In the genomic region with DNA sequence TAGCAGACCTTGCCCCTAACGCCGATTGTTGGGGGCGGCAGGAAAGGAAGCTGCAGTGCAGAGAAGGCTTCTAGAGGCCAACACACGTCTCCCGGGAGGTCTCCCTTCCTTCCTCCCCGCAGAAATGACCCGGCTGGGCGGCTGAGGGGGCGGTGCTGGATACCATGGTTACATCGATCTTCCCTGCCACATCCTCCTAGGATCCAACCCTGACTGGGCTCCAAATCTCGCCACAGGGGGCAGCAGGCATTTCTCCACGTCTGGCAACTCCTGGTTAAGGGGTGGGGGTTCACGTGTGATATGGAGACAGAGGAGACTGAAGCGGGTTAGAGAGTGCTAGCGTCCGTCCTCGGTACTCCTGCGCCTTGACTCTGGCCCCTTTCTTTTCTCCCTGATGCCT, we compare ENCODE assay signal across 9 mouse cellular contexts. TPM values are rescaled to one million over a fixed set of nuclear protein-coding genes. Genes with fewer than 3 reads are reported as not detected.
A peak's percentile ranks its signal among the peaks of the same experiment; 100 is the strongest.
DNase-seq lines count a peak whose midpoint lies in the region; ATAC-seq and TF ChIP-seq lines count a peak whose summit lies in the region.
"Had no signal": no experiment of that assay in that cellular context is flagged by ENCODE, and none has a peak within 500 bp of the region (broad histone marks: within the 10 kb centered on the region; RNA-seq: fewer than 3 reads in every experiment).

No protein-coding gene starts in this region.

- peak overlapping the region; percentile 51 for H3K4me2 ChIP-seq in kidney, postnatal 0 days (ENCODE audit: low read length)
- H3K4me2 ChIP-seq in midbrain, embryonic 12.5 days (replicated peaks) = peak overlapping the region; percentile 49

- DNase-seq in layer of hippocampus, adult 2 months (ENCODE audit: low spot score in 2 of 2) = peak; percentile 51 to 53
- no peak for DNase-seq in layer of hippocampus, adult 11-12 months (ENCODE audit: low spot score)
- DNase-seq in heart, adult 18-20 months = peak; percentile 45
- DNase-seq in kidney, postnatal 0 days (ENCODE audit: low spot score) = peak; percentile 73
- no peak for DNase-seq in spleen, adult 12 weeks (ENCODE audit: low spot score)
- DNase-seq in thymus, adult 2 months = no peak

- no peaks in the 10 kb centered on the region for H3K9me3 ChIP-seq in kidney, postnatal 0 days (replicated peaks; ENCODE audit: low read length)
- H3K9me3 ChIP-seq in midbrain, embryonic 12.5 days = no peaks in the 10 kb centered on the region

- H3K27me3 ChIP-seq in kidney, postnatal 0 days (ENCODE audit: insufficient read depth, low read length) = peaks cover 12% of the 10 kb centered on the region; the same call in 1 of the 2 replicates
- H3K27me3 ChIP-seq in midbrain, embryonic 12.5 days = peaks cover 44% of the 10 kb centered on the region
- H3K27me3 ChIP-seq in thymus, adult 2 months (ENCODE audit: control insufficient read depth, insufficient read depth, low read length) = peaks cover 4% of the 10 kb centered on the region; the same call in 1 of the 2 replicates

- H3K4me3 ChIP-seq in layer of hippocampus, adult 2 months = peak overlapping the region; percentile 33
- peak overlapping the region; percentile 12; the same call in 1 of the 2 replicates for H3K4me3 ChIP-seq in brown adipose tissue, adult 24 weeks (ENCODE audit: insufficient read depth, low read depth, low read length)
- H3K4me3 ChIP-seq in kidney, postnatal 0 days (replicated peaks; ENCODE audit: low read depth, low read length) = peak overlapping the region; percentile 6; the same call in 1 of the 2 replicates
- H3K4me3 ChIP-seq in midbrain, embryonic 12.5 days = peak overlapping the region; percentile 23
- H3K4me3 ChIP-seq in thymus, adult 2 months (ENCODE audit: control insufficient read depth, insufficient read depth, low read length) = no peak overlapping the region

- peak overlapping the region; percentile 78 for H3K27ac ChIP-seq in layer of hippocampus, adult 2 months
- H3K27ac ChIP-seq in brown adipose tissue, adult 24 weeks (replicated peaks; ENCODE audit: low read depth, low read length) = no peak overlapping the region
- H3K27ac ChIP-seq in kidney, postnatal 0 days = no peak overlapping the region
- H3K27ac ChIP-seq in midbrain, embryonic 12.5 days (replicated peaks) = peak overlapping the region; percentile 85
- H3K27ac ChIP-seq in thymus, adult 2 months (ENCODE audit: control insufficient read depth, insufficient read depth, low read length) = no peak overlapping the region

- no peak overlapping the region; the same call in 1 of the 2 replicates for H3K9ac ChIP-seq in kidney, postnatal 0 days (ENCODE audit: low read depth, low read length)
- H3K9ac ChIP-seq in midbrain, embryonic 12.5 days (replicated peaks) = peak overlapping the region; percentile 41

- ATAC-seq in kidney, postnatal 0 days (replicated peaks; ENCODE audit: low FRiP score, low read depth) = 0 out of 2 replicates have a peak, but pooled peaks have one; percentile 18
- ATAC-seq in midbrain, embryonic 12.5 days (ENCODE audit: low FRiP score, low read depth) = peak; percentile 23

- TF ChIP-seq CTCF in layer of hippocampus, adult 2 months (conservative IDR thresholded peaks at IDR 0.05) = peak; percentile 63
- TF ChIP-seq CTCF in kidney, postnatal 0 days (IDR thresholded peaks at IDR 0.05; ENCODE audit: low read depth) = peak; percentile 64
- no peak for TF ChIP-seq CTCF in thymus, adult 2 months (IDR thresholded peaks at IDR 0.05; ENCODE audit: borderline replicate concordance, control insufficient read depth, extremely low read depth, insufficient read depth, low read length, poor library complexity)

- WGBS in kidney, postnatal 0 days = 2% methylated on average over 18 of the region's 18 CpGs
- 1% methylated on average over 18 of the region's 18 CpGs for WGBS in midbrain, embryonic 12.5 days
- 6% methylated on average over 18 of the region's 18 CpGs for WGBS in thymus, adult 2 months

- H3K36me3 ChIP-seq in kidney, postnatal 0 days (ENCODE audit: insufficient read depth, low read length) = no peaks in the 10 kb centered on the region
- H3K36me3 ChIP-seq in midbrain, embryonic 12.5 days = peaks cover 23% of the 10 kb centered on the region
- H3K36me3 ChIP-seq in thymus, adult 2 months (ENCODE audit: control insufficient read depth, insufficient read depth, low read length) = no peaks in the 10 kb centered on the region

- no peak for TF ChIP-seq POLR2A in thymus, adult 2 months (IDR thresholded peaks at IDR 0.05; ENCODE audit: control insufficient read depth, extremely low read depth, insufficient read depth, low read length, poor library complexity)

- H3K4me1 ChIP-seq in brown adipose tissue, adult 24 weeks (ENCODE audit: control insufficient read depth, insufficient read depth, insufficient read length, low read length) = no peaks in the 10 kb centered on the region
- peaks cover 20% of the 10 kb centered on the region for H3K4me1 ChIP-seq in kidney, postnatal 0 days (replicated peaks; ENCODE audit: insufficient read depth, low read length)
- H3K4me1 ChIP-seq in midbrain, embryonic 12.5 days = peaks cover 73% of the 10 kb centered on the region
- H3K4me1 ChIP-seq in thymus, adult 2 months (replicated peaks; ENCODE audit: control insufficient read depth, insufficient read depth, low read length) = peaks cover 12% of the 10 kb centered on the region

RNA-seq across cellular contexts. Expression of a gene that starts 5.2 kb away (rescaled TPM):
- 1 to 10 TPM; 2.0 to 2.6 TPM for total RNA-seq in layer of hippocampus, adult 2 months (2021)
- not detected in 2 replicates for polyA plus RNA-seq in brown adipose tissue, adult 24 weeks (2012; ENCODE audit: insufficient read depth, insufficient read length, missing spikeins)
- total RNA-seq in heart, adult 18-20 months (2021) = not detected
- not detected in 2 replicates for polyA plus RNA-seq in kidney, postnatal 0 days (2015; fragmentation: Nextera tagmentation; extraction: Ambion mirVana)
- polyA plus RNA-seq in midbrain, embryonic 12.5 days (2016; fragmentation: Nextera tagmentation; extraction: Ambion mirVana) = 7.2 and 7.6 TPM in 2 replicates
- polyA plus RNA-seq in thymus, adult 2 months (2012; rRNA removed) = not detected in 2 replicates
- total RNA-seq: gastrocnemius, postnatal 36 days had no signal

RNA-seq across cellular contexts. Expression of a gene that starts 6.2 kb away (rescaled TPM):
- 10 to 100 TPM; 12.7 to 12.9 TPM for total RNA-seq in layer of hippocampus, adult 2 months (2021)
- polyA plus RNA-seq in brown adipose tissue, adult 24 weeks (2012; ENCODE audit: insufficient read depth, insufficient read length, missing spikeins) = not detected in 2 replicates
- under 1 TPM in 1 of 2 experiments, not detected in 1; 0.10 TPM for total RNA-seq in heart, adult 18-20 months (2021)
- 0.33 and 0.36 TPM in 2 replicates for polyA plus RNA-seq in kidney, postnatal 0 days (2015; fragmentation: Nextera tagmentation; extraction: Ambion mirVana)
- polyA plus RNA-seq in midbrain, embryonic 12.5 days (2016; fragmentation: Nextera tagmentation; extraction: Ambion mirVana) = 24.9 and 26.9 TPM in 2 replicates
- 0.09 and 0.13 TPM in 2 replicates for polyA plus RNA-seq in thymus, adult 2 months (2012; rRNA removed)
- total RNA-seq: gastrocnemius, postnatal 36 days had no signal

RNA-seq across cellular contexts. Expression of a gene that starts 37.7 kb away (rescaled TPM):
- total RNA-seq in layer of hippocampus, adult 2 months (2021) = 1 to 10 TPM; 5.8 to 7.2 TPM
- polyA plus RNA-seq in brown adipose tissue, adult 24 weeks (2012; ENCODE audit: insufficient read depth, insufficient read length, missing spikeins) = 5.2 and 8.3 TPM in 2 replicates
- total RNA-seq in heart, adult 18-20 months (2021) = 1 to 10 TPM; 3.0 to 3.1 TPM
- polyA plus RNA-seq in kidney, postnatal 0 days (2015; fragmentation: Nextera tagmentation; extraction: Ambion mirVana) = 137 and 160 TPM in 2 replicates
- polyA plus RNA-seq in midbrain, embryonic 12.5 days (2016; fragmentation: Nextera tagmentation; extraction: Ambion mirVana) = 182 and 188 TPM in 2 replicates
- polyA plus RNA-seq in thymus, adult 2 months (2012; rRNA removed) = 130 and 174 TPM in 2 replicates

RNA-seq across cellular contexts. Expression of a gene that starts 43.8 kb away (rescaled TPM):
- total RNA-seq in layer of hippocampus, adult 2 months (2021) = 10 to 100 TPM; 77.8 to 80.9 TPM
- 1,889 and 2,102 TPM in 2 replicates for polyA plus RNA-seq in brown adipose tissue, adult 24 weeks (2012; ENCODE audit: insufficient read depth, insufficient read length, missing spikeins)
- 1,000 to 10,000 TPM; 1,388 to 1,426 TPM for total RNA-seq in heart, adult 18-20 months (2021)
- 171 and 193 TPM in 2 replicates for polyA plus RNA-seq in kidney, postnatal 0 days (2015; fragmentation: Nextera tagmentation; extraction: Ambion mirVana)
- 96.0 and 101 TPM in 2 replicates for polyA plus RNA-seq in midbrain, embryonic 12.5 days (2016; fragmentation: Nextera tagmentation; extraction: Ambion mirVana)
- polyA plus RNA-seq in thymus, adult 2 months (2012; rRNA removed) = 73.8 and 80.5 TPM in 2 replicates

RNA-seq across cellular contexts. Expression of a gene that starts 43.9 kb away (rescaled TPM):
- total RNA-seq in layer of hippocampus, adult 2 months (2021) = 10 to 100 TPM; 88.4 to 93.2 TPM
- polyA plus RNA-seq in brown adipose tissue, adult 24 weeks (2012; ENCODE audit: insufficient read depth, insufficient read length, missing spikeins) = 4,023 and 4,386 TPM in 2 replicates
- total RNA-seq in heart, adult 18-20 months (2021) = 1,000 to 10,000 TPM; 2,535 to 2,720 TPM
- 215 and 229 TPM in 2 replicates for polyA plus RNA-seq in kidney, postnatal 0 days (2015; fragmentation: Nextera tagmentation; extraction: Ambion mirVana)
- 78.9 and 81.3 TPM in 2 replicates for polyA plus RNA-seq in midbrain, embryonic 12.5 days (2016; fragmentation: Nextera tagmentation; extraction: Ambion mirVana)
- 111 and 140 TPM in 2 replicates for polyA plus RNA-seq in thymus, adult 2 months (2012; rRNA removed)

Comparison
In these comparisons a context has a peak if more than half of its experiments do, and no peak if none do; other contexts are left out.
1. DNase-seq: peak in layer of hippocampus, adult 2 months (2 of 2), heart, adult 18-20 months (2 of 2) and kidney, postnatal 0 days (single experiment); none in layer of hippocampus, adult 11-12 months (single experiment), spleen, adult 12 weeks (single experiment) and thymus, adult 2 months (single experiment).
2. H3K27ac ChIP-seq: peak in layer of hippocampus, adult 2 months (single experiment) and midbrain, embryonic 12.5 days (single experiment); none in brown adipose tissue, adult 24 weeks (single experiment), kidney, postnatal 0 days (single experiment) and thymus, adult 2 months (single experiment).
3. RNA of a gene that starts 6.2 kb away (polyA plus RNA-seq): 24.9 to 26.9 TPM in midbrain, embryonic 12.5 days; 0.33 to 0.36 TPM in kidney, postnatal 0 days, 0.09 to 0.13 TPM in thymus, adult 2 months and not detected in brown adipose tissue, adult 24 weeks; every median in the first group is over 10 times any median in the second.
4. RNA of a gene that starts 37.7 kb away (polyA plus RNA-seq): 182 to 188 TPM in midbrain, embryonic 12.5 days, 137 to 160 TPM in kidney, postnatal 0 days and 130 to 174 TPM in thymus, adult 2 months; 5.2 to 8.3 TPM in brown adipose tissue, adult 24 weeks; every median in the first group is over 10 times any median in the second.